Mouse (Mus musculus): ENCODE measurements around the gene Enpp7. TPM values are rescaled to one million over a fixed set of nuclear protein-coding genes. Genes with fewer than 3 reads are reported as not detected.
A peak's percentile ranks its signal among the peaks of the same experiment; 100 is the strongest.

The Enpp7 gene
- polyA plus RNA-seq, 1 experiment from 2014 or later = not detected

DNA sequence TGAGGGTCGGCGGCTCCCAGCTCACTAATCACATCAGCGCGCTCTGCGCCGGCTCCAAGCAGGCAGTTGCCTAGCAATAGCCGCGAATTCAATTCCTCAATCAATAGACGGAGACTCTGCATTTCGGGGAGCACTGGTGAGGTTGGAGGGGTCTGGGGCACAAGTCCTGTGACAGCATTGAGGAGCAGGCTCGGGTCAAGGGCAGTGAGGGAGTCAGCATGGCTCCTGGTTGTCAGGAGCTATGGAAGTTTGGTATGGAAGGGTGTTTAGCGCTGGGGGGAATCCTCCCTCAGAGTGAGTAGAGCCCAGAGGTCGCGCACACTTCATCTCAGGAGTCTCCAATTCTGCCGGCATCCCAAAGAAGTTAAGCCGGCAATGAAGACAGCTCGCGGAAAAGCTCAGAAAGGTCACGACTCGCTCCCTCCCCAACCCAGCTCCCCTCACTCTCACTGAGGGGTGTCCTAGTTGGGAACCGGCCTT is 47.7 kb downstream of the Enpp7 start:
- H3K4me2 ChIP-seq (ENCODE audit: low read depth) = no peak overlapping the region
- peaks cover 40% of the 10 kb centered on the region for H3K4me1 ChIP-seq (ENCODE audit: control insufficient read depth, insufficient read depth, low read length)
- ATAC-seq (ENCODE audit: insufficient read depth, low FRiP score, low TSS enrichment) (no peak), DNase-seq (ENCODE audit: low spot score) (peak; percentile 58)
- no peak overlapping the region for H3K9ac ChIP-seq (ENCODE audit: low read length)
- H3K27ac ChIP-seq (ENCODE audit: low read depth, low read length) = no peak overlapping the region
- H3K27me3 ChIP-seq (ENCODE audit: control insufficient read depth, insufficient read depth, low read length) = peaks cover 54% of the 10 kb centered on the region
- 1% methylated on average over 21 of the region's 21 CpGs for WGBS
- no peaks in the 10 kb centered on the region for H3K9me3 ChIP-seq (ENCODE audit: control insufficient read depth, low read length)
- no peaks in the 10 kb centered on the region; the same call in 1 of the 2 replicates for H3K36me3 ChIP-seq (ENCODE audit: control insufficient read depth, insufficient read depth, low read length)
- no peak overlapping the region for H3K4me3 ChIP-seq (ENCODE audit: low read depth, low read length)

GRCm38 (mm10) chr11:119036447-119036846 is 48.5 kb downstream of the Enpp7 start:
- Histone ChIP-seq H3K9ac (ENCODE audit: low read length) (no peak overlapping the region), H3K4me1 (ENCODE audit: control insufficient read depth, insufficient read depth, low read length) (peaks cover 42% of the 10 kb centered on the region), H3K36me3 (ENCODE audit: control insufficient read depth, insufficient read depth, low read length) (no peaks in the 10 kb centered on the region), H3K9me3 (ENCODE audit: control insufficient read depth, low read length) (no peaks in the 10 kb centered on the region), H3K27me3 (ENCODE audit: control insufficient read depth, insufficient read depth, low read length) (peaks cover 56% of the 10 kb centered on the region), H3K4me2 (ENCODE audit: low read depth) (no peak overlapping the region), H3K4me3 (ENCODE audit: low read depth, low read length) (no peak overlapping the region), H3K27ac (ENCODE audit: low read depth, low read length) (no peak overlapping the region)
- WGBS = under 1% methylated on average over 15 of the region's 15 CpGs
- ATAC-seq (ENCODE audit: insufficient read depth, low FRiP score, low TSS enrichment) = no peak
- no peak for DNase-seq (ENCODE audit: low spot score)

GRCm38 (mm10) chr11:119036934-119037779 is 49.2 kb downstream of the Enpp7 start:
- H3K4me1 ChIP-seq (ENCODE audit: control insufficient read depth, insufficient read depth, low read length) = peaks cover 48% of the 10 kb centered on the region
- no peaks in the 10 kb centered on the region for H3K36me3 ChIP-seq (ENCODE audit: control insufficient read depth, insufficient read depth, low read length)
- peak overlapping the region; percentile 84 for H3K4me2 ChIP-seq (ENCODE audit: low read depth)
- WGBS = under 1% methylated on average over 57 of the region's 57 CpGs
- peak overlapping the region; percentile 41 for H3K9ac ChIP-seq (ENCODE audit: low read length)
- no peak for ATAC-seq (ENCODE audit: insufficient read depth, low FRiP score, low TSS enrichment)
- DNase-seq (ENCODE audit: low spot score) = peak; percentile 61
- H3K9me3 ChIP-seq (ENCODE audit: control insufficient read depth, low read length) = no peaks in the 10 kb centered on the region
- peaks cover 63% of the 10 kb centered on the region for H3K27me3 ChIP-seq (ENCODE audit: control insufficient read depth, insufficient read depth, low read length)
- H3K4me3 ChIP-seq (ENCODE audit: low read depth, low read length) = peak overlapping the region; percentile 40
- no peak overlapping the region for H3K27ac ChIP-seq (ENCODE audit: low read depth, low read length)

GRCm38 (mm10) chr11:119037780-119038401 is 49.9 kb downstream of the Enpp7 start:
- DNase-seq (ENCODE audit: low spot score) (no peak), ATAC-seq (ENCODE audit: insufficient read depth, low FRiP score, low TSS enrichment) (no peak)
- WGBS = under 1% methylated on average over 18 of the region's 18 CpGs
- Histone ChIP-seq H3K9me3 (ENCODE audit: control insufficient read depth, low read length) (no peaks in the 10 kb centered on the region), H3K9ac (ENCODE audit: low read length) (peak overlapping the region; percentile 41; the same call in 1 of the 2 replicates), H3K27ac (ENCODE audit: low read depth, low read length) (no peak overlapping the region), H3K4me3 (ENCODE audit: low read depth, low read length) (peak overlapping the region; percentile 40), H3K4me2 (ENCODE audit: low read depth) (peak overlapping the region; percentile 84), H3K27me3 (ENCODE audit: control insufficient read depth, insufficient read depth, low read length) (peaks cover 71% of the 10 kb centered on the region), H3K4me1 (ENCODE audit: control insufficient read depth, insufficient read depth, low read length) (peaks cover 48% of the 10 kb centered on the region), H3K36me3 (ENCODE audit: control insufficient read depth, insufficient read depth, low read length) (no peaks in the 10 kb centered on the region)

GRCm38 (mm10) chr11:119038744-119039484 is 50.9 kb downstream of the Enpp7 start:
- no peak for DNase-seq (ENCODE audit: low spot score)
- Histone ChIP-seq H3K9me3 (ENCODE audit: control insufficient read depth, low read length) (no peaks in the 10 kb centered on the region), H3K9ac (ENCODE audit: low read length) (no peak overlapping the region), H3K36me3 (ENCODE audit: control insufficient read depth, insufficient read depth, low read length) (no peaks in the 10 kb centered on the region), H3K27ac (ENCODE audit: low read depth, low read length) (no peak overlapping the region), H3K4me2 (ENCODE audit: low read depth) (no peak overlapping the region), H3K4me1 (ENCODE audit: control insufficient read depth, insufficient read depth, low read length) (peaks cover 48% of the 10 kb centered on the region), H3K27me3 (ENCODE audit: control insufficient read depth, insufficient read depth, low read length) (peaks cover 76% of the 10 kb centered on the region), H3K4me3 (ENCODE audit: low read depth, low read length) (peak overlapping the region; percentile 15; the same call in 1 of the 2 replicates)
- WGBS = 12% methylated on average over 22 of the region's 22 CpGs
- ATAC-seq (ENCODE audit: insufficient read depth, low FRiP score, low TSS enrichment) = no peak

DNA sequence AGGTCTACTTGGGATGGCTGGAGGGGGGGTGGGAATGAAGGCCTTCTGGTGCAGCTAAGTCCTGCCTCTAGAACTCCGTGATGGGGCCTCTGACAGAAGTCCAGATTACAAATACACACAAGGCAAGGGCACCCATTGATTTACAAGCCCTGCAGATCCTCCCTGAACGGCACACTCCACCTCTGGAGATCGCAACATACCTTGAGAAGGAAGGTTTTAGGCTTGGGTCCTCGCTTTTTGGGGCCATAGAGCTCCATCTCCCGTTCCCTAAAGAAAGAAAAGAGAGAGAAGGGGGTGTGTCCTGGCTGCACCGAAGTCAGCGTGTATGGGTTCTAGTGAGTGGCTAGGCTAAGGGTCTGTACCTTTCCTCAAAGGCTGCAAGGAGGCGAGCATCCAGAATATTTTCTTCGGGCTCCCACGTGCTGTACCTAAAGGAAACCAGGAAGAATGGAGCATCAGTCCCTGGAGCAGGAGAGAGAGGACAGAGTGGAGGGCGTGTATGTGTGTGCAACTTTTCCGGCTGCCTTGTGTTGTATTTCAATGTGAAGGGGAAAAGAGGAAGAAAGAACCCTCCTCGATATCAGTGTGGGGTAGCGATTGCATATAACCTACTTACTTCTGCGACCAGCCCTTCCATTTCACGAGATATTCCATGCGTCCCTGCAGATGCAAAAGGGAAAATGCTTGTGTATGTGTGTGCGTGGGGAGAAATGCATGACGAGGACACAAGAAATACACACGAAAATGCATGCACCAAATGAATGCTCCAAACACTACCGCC is 51.9 kb downstream of the Enpp7 start:
- WGBS = 1% methylated on average over 21 of the region's 21 CpGs
- Histone ChIP-seq H3K4me3 (ENCODE audit: low read depth, low read length) (peak overlapping the region; percentile 68), H3K36me3 (ENCODE audit: control insufficient read depth, insufficient read depth, low read length) (no peaks in the 10 kb centered on the region), H3K9me3 (ENCODE audit: control insufficient read depth, low read length) (no peaks in the 10 kb centered on the region), H3K4me2 (ENCODE audit: low read depth) (peak overlapping the region; percentile 89), H3K27ac (ENCODE audit: low read depth, low read length) (no peak overlapping the region), H3K4me1 (ENCODE audit: control insufficient read depth, insufficient read depth, low read length) (peaks cover 41% of the 10 kb centered on the region), H3K27me3 (ENCODE audit: control insufficient read depth, insufficient read depth, low read length) (peaks cover 77% of the 10 kb centered on the region), H3K9ac (ENCODE audit: low read length) (peak overlapping the region; percentile 76)
- ATAC-seq (ENCODE audit: insufficient read depth, low FRiP score, low TSS enrichment) (no peak), DNase-seq (ENCODE audit: low spot score) (no peak)

DNA sequence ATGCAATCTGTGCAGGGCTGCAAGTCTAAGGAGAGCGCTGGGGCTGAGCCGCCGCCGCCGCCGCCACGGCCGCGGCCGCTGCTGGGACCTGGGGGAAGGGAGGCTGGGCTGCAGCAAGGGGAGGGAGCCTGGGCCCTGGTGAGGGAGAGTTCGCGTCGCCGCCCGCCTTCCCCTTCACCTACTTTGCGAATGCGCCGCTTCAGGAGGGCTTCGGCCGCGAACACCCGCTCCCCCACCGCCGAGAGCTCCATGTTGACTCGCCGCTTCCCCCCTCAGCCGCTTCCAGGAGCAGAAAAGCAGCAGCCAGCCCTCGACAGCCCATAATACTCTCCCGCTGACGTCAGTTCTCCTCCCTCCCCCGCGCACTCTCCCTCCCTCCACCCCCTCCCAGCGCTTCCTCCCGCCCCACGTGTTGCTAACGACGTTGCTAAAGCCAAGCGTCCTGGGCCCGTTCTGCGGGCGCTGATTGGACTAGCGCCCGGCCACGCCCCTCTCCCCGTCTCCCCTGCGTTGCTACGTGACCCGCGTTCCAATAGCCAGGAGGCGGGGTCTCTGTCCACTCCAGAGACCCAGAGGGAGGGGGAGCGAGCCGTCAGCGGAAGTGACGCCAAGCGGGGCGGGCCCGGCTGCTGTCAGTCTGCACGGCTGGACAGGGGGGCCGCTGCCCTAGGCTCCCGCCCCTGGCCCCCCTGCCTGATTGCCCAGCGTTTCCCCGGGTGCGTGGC is 52.8 kb downstream of the Enpp7 start, which contains the start of gene Cbx8:
TSS of gene Cbx8 (minus strand) at position 370 of the 725 bp plus-strand sequence.
- no peaks in the 10 kb centered on the region for H3K36me3 ChIP-seq (ENCODE audit: control insufficient read depth, insufficient read depth, low read length)
- H3K4me2 ChIP-seq (ENCODE audit: low read depth) = peak within 1 kb of the TSS; percentile 99
- peak within 1 kb of the TSS; percentile 68 for H3K4me3 ChIP-seq (ENCODE audit: low read depth, low read length)
- H3K9ac ChIP-seq (ENCODE audit: low read length) = peak within 1 kb of the TSS; percentile 76
- DNase-seq (ENCODE audit: low spot score) (peak; percentile 100), ATAC-seq (ENCODE audit: insufficient read depth, low FRiP score, low TSS enrichment) (peak; percentile 85)
- H3K4me1 ChIP-seq (ENCODE audit: control insufficient read depth, insufficient read depth, low read length) = peaks cover 38% of the 10 kb centered on the region
- WGBS = under 1% methylated on average over 46 of the region's 63 CpGs
- H3K9me3 ChIP-seq (ENCODE audit: control insufficient read depth, low read length) = no peaks in the 10 kb centered on the region
- peaks cover 77% of the 10 kb centered on the region for H3K27me3 ChIP-seq (ENCODE audit: control insufficient read depth, insufficient read depth, low read length)
- H3K27ac ChIP-seq (ENCODE audit: low read depth, low read length) = peak within 1 kb of the TSS; percentile 72
